Mouse (Mus musculus): ENCODE measurements around the gene Amt. TPM values are rescaled to one million over a fixed set of nuclear protein-coding genes. Genes with fewer than 3 reads are reported as not detected.
A peak's percentile ranks its signal among the peaks of the same experiment; 100 is the strongest.

Amt gene
- polyA plus RNA-seq, 1 experiment from 2014 or later = 21.9 TPM

- Histone ChIP-seq H3K4me1 (replicated peaks; ENCODE audit: control insufficient read depth, insufficient read depth, low read length) (peaks cover 29% of the 10 kb centered on the region), H3K27me3 (ENCODE audit: control insufficient read depth, insufficient read depth, low read depth, low read length) (no peaks in the 10 kb centered on the region), H3K9ac (ENCODE audit: low read length) (no peak overlapping the region), H3K4me3 (ENCODE audit: low read length) (no peak overlapping the region), H3K27ac (ENCODE audit: low read length) (peak overlapping the region; percentile 28; the same call in 1 of the 2 replicates), H3K4me2 (ENCODE audit: low read depth, low read length) (no peak overlapping the region), H3K9me3 (ENCODE audit: control insufficient read depth, low read length) (no peaks in the 10 kb centered on the region), H3K36me3 (ENCODE audit: control insufficient read depth, insufficient read depth, low read length) (peaks cover 4% of the 10 kb centered on the region)
- ATAC-seq (ENCODE audit: low read depth) = no peak
These were observed 45.1 kb downstream of the Amt start for GRCm38 (mm10) chr9:108341801-108342200.

GRCm38 (mm10) chr9:108342301-108342831 is 45.7 kb downstream of the Amt start:
- no peaks in the 10 kb centered on the region for H3K27me3 ChIP-seq (ENCODE audit: control insufficient read depth, insufficient read depth, low read depth, low read length)
- H3K9ac ChIP-seq (ENCODE audit: low read length) = no peak overlapping the region
- no peak overlapping the region for H3K4me2 ChIP-seq (ENCODE audit: low read depth, low read length)
- WGBS = 26% methylated on average over 5 of the region's 5 CpGs
- peak overlapping the region; percentile 51 for H3K27ac ChIP-seq (ENCODE audit: low read length)
- H3K4me1 ChIP-seq (replicated peaks; ENCODE audit: control insufficient read depth, insufficient read depth, low read length) = peaks cover 31% of the 10 kb centered on the region
- peaks cover 4% of the 10 kb centered on the region for H3K36me3 ChIP-seq (ENCODE audit: control insufficient read depth, insufficient read depth, low read length)
- ATAC-seq (ENCODE audit: low read depth) = no peak
- H3K9me3 ChIP-seq (ENCODE audit: control insufficient read depth, low read length) = no peaks in the 10 kb centered on the region
- no peak overlapping the region for H3K4me3 ChIP-seq (ENCODE audit: low read length)

DNA sequence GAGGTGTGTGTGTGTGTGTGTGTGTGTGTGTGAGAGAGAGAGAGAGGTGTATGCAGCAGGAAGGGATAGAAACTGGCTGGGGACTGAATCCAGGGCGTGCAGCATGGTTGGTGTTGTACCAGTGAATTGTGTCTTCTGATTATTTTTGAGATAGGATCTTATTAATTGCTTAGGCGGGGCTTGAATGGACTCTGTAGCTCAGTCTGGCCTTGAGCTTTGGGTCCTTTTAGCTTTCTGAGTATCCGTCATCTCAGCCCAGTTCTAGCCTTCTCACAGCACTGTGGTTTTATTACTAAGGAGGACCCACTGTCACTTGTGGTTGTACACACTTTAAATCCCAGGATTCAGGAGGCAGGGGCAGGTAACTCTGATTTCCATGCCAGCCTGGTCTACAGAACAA is 46.7 kb downstream of the Amt start:
- Histone ChIP-seq H3K4me3 (ENCODE audit: low read length) (no peak overlapping the region), H3K9ac (ENCODE audit: low read length) (no peak overlapping the region), H3K9me3 (ENCODE audit: control insufficient read depth, low read length) (no peaks in the 10 kb centered on the region), H3K27me3 (ENCODE audit: control insufficient read depth, insufficient read depth, low read depth, low read length) (no peaks in the 10 kb centered on the region), H3K27ac (ENCODE audit: low read length) (no peak overlapping the region), H3K4me1 (replicated peaks; ENCODE audit: control insufficient read depth, insufficient read depth, low read length) (peaks cover 30% of the 10 kb centered on the region), H3K4me2 (ENCODE audit: low read depth, low read length) (no peak overlapping the region), H3K36me3 (ENCODE audit: control insufficient read depth, insufficient read depth, low read length) (peaks cover 2% of the 10 kb centered on the region; the same call in 1 of the 2 replicates)
- no peak for ATAC-seq (ENCODE audit: low read depth)
- WGBS = 75% methylated on average over 3 of the region's 3 CpGs

DNA sequence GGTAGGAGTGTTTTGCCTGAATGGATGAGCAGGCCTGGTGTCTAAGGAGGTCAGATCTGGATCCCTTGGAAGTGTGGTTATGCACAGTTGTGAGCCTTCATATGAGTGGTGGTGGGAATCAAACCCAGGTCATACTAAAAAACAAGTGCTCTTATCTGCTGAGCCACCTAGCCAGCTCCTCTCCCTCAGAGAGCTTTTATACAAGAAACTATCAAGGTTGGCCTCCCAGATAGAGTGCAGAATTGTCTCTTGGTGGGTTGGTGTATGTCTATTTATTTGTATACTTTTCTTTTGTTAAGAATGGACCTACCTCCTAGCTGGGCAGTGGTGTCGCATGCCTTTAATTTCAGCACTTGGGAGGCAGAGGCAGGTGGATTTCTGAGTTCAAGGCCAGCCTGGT is 47.2 kb downstream of the Amt start:
- H3K9me3 ChIP-seq (ENCODE audit: control insufficient read depth, low read length) = no peaks in the 10 kb centered on the region
- H3K27me3 ChIP-seq (ENCODE audit: control insufficient read depth, insufficient read depth, low read depth, low read length) = no peaks in the 10 kb centered on the region
- 100% methylated on average over 1 of the region's 1 CpGs for WGBS
- no peak overlapping the region for H3K4me3 ChIP-seq (ENCODE audit: low read length)
- H3K4me2 ChIP-seq (ENCODE audit: low read depth, low read length) = no peak overlapping the region
- ATAC-seq (ENCODE audit: low read depth) = no peak
- no peak overlapping the region for H3K27ac ChIP-seq (ENCODE audit: low read length)
- H3K36me3 ChIP-seq (ENCODE audit: control insufficient read depth, insufficient read depth, low read length) = peaks cover 2% of the 10 kb centered on the region; the same call in 1 of the 2 replicates
- H3K4me1 ChIP-seq (replicated peaks; ENCODE audit: control insufficient read depth, insufficient read depth, low read length) = peaks cover 31% of the 10 kb centered on the region
- H3K9ac ChIP-seq (ENCODE audit: low read length) = no peak overlapping the region

DNA sequence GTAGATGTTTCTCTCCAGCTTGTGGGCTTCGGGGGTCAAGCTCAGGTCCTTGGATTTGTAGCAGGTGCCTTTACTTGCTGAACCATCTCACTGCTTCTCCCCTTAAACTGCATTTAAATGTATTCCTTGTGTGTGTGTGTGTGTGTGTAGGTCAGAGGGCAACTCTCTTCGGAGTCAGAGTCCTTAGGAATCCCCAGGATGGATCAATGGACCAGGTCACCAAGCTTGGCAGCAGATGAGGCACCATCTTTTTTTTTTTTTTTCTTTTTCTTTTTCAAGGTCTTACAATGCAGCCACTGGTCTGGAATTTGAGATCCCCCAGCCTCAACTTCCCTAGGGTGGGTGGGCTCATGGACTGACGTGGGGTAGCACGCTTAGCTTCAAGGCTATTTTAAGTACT is 47.8 kb downstream of the Amt start:
- Histone ChIP-seq H3K9me3 (ENCODE audit: control insufficient read depth, low read length) (no peaks in the 10 kb centered on the region), H3K4me2 (ENCODE audit: low read depth, low read length) (no peak overlapping the region), H3K27me3 (ENCODE audit: control insufficient read depth, insufficient read depth, low read depth, low read length) (no peaks in the 10 kb centered on the region), H3K9ac (ENCODE audit: low read length) (no peak overlapping the region), H3K4me1 (replicated peaks; ENCODE audit: control insufficient read depth, insufficient read depth, low read length) (peaks cover 33% of the 10 kb centered on the region), H3K27ac (ENCODE audit: low read length) (no peak overlapping the region), H3K36me3 (ENCODE audit: control insufficient read depth, insufficient read depth, low read length) (peaks cover 2% of the 10 kb centered on the region; the same call in 1 of the 2 replicates), H3K4me3 (ENCODE audit: low read length) (no peak overlapping the region)
- ATAC-seq (ENCODE audit: low read depth) = no peak
- WGBS = 87% methylated on average over 4 of the region's 4 CpGs

- H3K36me3 ChIP-seq (ENCODE audit: control insufficient read depth, insufficient read depth, low read length) = peaks cover 14% of the 10 kb centered on the region
- H3K4me1 ChIP-seq (replicated peaks; ENCODE audit: control insufficient read depth, insufficient read depth, low read length) = peaks cover 14% of the 10 kb centered on the region
- WGBS = 4% methylated on average over 11 of the region's 11 CpGs
- ATAC-seq (ENCODE audit: low read depth) = no peak; the same call in 1 of the 2 replicates
- no peaks in the 10 kb centered on the region for H3K27me3 ChIP-seq (ENCODE audit: control insufficient read depth, insufficient read depth, low read depth, low read length)
- peak overlapping the region; percentile 73 for H3K4me2 ChIP-seq (ENCODE audit: low read depth, low read length)
- peak overlapping the region; percentile 97 for H3K27ac ChIP-seq (ENCODE audit: low read length)
- no peaks in the 10 kb centered on the region for H3K9me3 ChIP-seq (ENCODE audit: control insufficient read depth, low read length)
- H3K4me3 ChIP-seq (ENCODE audit: low read length) = peak overlapping the region; percentile 97
- peak overlapping the region; percentile 91 for H3K9ac ChIP-seq (ENCODE audit: low read length)
These were observed 50.4 kb downstream of the Amt start for GRCm38 (mm10) chr9:108347024-108347423.

DNA sequence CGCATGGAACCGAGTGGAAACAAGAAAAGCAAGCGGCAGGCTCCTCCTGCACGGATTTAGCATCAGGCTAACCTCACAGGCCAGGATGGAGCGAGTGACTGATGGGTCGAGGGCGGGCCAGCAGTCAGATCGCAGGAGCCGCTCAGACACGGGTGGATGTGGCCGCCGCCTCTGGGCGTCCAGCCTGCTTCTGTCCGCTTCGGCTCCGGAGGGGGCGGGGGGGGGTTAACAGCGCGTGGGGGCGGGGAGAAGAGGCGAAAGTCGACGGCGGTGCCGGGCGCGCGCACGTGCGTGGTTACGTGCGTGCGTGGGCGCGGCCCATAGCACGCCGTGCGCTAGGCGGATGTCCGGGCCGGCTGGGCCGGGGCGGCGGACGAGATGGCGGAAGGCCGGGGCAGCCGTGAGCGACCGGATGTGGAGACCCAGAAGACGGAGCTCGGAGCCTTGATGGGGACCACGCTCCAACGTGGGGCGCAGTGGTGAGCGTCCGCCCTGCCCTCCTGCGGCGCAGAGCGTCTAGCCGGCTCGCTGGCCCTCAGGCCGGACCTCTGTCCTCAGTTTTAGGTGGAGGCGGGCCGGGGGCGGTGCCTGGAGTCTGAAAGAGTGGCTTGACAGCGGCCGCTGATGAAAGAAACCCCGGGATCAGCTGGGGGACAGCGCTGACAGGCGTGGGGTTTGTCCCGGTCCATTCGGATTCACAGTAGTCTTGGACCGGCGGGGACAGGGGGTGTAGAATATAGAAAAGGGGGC is 51.1 kb downstream of the Amt start, which contains the start of gene Usp4:
Usp4 (plus strand) TSS at position 314 of the 750 bp plus-strand sequence.
- peaks cover 11% of the 10 kb centered on the region for H3K4me1 ChIP-seq (replicated peaks; ENCODE audit: control insufficient read depth, insufficient read depth, low read length)
- ATAC-seq (ENCODE audit: low read depth) = peak; percentile 97
- peaks cover 18% of the 10 kb centered on the region for H3K36me3 ChIP-seq (ENCODE audit: control insufficient read depth, insufficient read depth, low read length)
- peak within 1 kb of the TSS; percentile 91 for H3K9ac ChIP-seq (ENCODE audit: low read length)
- peak within 1 kb of the TSS; percentile 84 for H3K4me2 ChIP-seq (ENCODE audit: low read depth, low read length)
- no peaks in the 10 kb centered on the region for H3K27me3 ChIP-seq (ENCODE audit: control insufficient read depth, insufficient read depth, low read depth, low read length)
- under 1% methylated on average over 69 of the region's 75 CpGs for WGBS
- peak within 1 kb of the TSS; percentile 97 for H3K27ac ChIP-seq (ENCODE audit: low read length)
- H3K4me3 ChIP-seq (ENCODE audit: low read length) = peak within 1 kb of the TSS; percentile 97
- no peaks in the 10 kb centered on the region for H3K9me3 ChIP-seq (ENCODE audit: control insufficient read depth, low read length)

GRCm38 (mm10) chr9:108348290-108348680 is 51.6 kb downstream of the Amt start:
- H3K4me1 ChIP-seq (replicated peaks; ENCODE audit: control insufficient read depth, insufficient read depth, low read length) = peaks cover 11% of the 10 kb centered on the region
- H3K27me3 ChIP-seq (ENCODE audit: control insufficient read depth, insufficient read depth, low read depth, low read length) = no peaks in the 10 kb centered on the region
- H3K9me3 ChIP-seq (ENCODE audit: control insufficient read depth, low read length) = no peaks in the 10 kb centered on the region
- WGBS = 4% methylated on average over 14 of the region's 14 CpGs
- peak overlapping the region; percentile 97 for H3K27ac ChIP-seq (ENCODE audit: low read length)
- H3K4me2 ChIP-seq (ENCODE audit: low read depth, low read length) = peak overlapping the region; percentile 84
- H3K4me3 ChIP-seq (ENCODE audit: low read length) = peak overlapping the region; percentile 97
- peak overlapping the region; percentile 91 for H3K9ac ChIP-seq (ENCODE audit: low read length)
- peaks cover 23% of the 10 kb centered on the region for H3K36me3 ChIP-seq (ENCODE audit: control insufficient read depth, insufficient read depth, low read length)
- no peak for ATAC-seq (ENCODE audit: low read depth)

DNA sequence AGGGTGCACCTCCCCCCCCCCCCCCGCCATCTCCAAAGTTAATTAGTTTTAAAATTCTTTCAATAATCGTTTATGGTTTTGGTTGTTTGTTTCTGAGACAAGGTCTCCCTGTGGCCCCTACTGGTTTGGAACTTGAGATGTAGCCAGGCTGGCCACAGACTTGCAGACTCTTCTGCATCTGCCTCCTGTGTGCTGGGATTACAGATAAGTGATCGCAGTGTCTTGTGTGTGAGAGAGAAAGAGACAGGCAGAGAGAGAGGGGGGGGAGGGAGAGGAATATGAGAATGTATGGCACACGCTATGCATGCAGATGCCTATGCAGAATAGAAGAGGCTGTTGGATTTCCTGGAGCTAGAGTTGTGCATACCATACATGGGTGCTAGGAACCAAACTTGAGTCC is 53.1 kb downstream of the Amt start:
- WGBS = 91% methylated on average over 4 of the region's 4 CpGs
- no peak for ATAC-seq (ENCODE audit: low read depth)

More for the DNA sequence above, 53.1 kb downstream of the Amt start:
- Histone ChIP-seq H3K9me3 (ENCODE audit: control insufficient read depth, low read length) (no peaks in the 10 kb centered on the region), H3K27ac (ENCODE audit: low read length) (no peak overlapping the region), H3K9ac (ENCODE audit: low read length) (no peak overlapping the region), H3K27me3 (ENCODE audit: control insufficient read depth, insufficient read depth, low read depth, low read length) (no peaks in the 10 kb centered on the region), H3K4me1 (replicated peaks; ENCODE audit: control insufficient read depth, insufficient read depth, low read length) (peaks cover 11% of the 10 kb centered on the region), H3K36me3 (ENCODE audit: control insufficient read depth, insufficient read depth, low read length) (peaks cover 31% of the 10 kb centered on the region), H3K4me3 (ENCODE audit: low read length) (no peak overlapping the region), H3K4me2 (ENCODE audit: low read depth, low read length) (no peak overlapping the region)
